Mouse (Mus musculus): Measurements from ENCODE around the gene Xylt1. TPM values are rescaled to one million over a fixed set of nuclear protein-coding genes. Genes with fewer than 3 reads are reported as not detected.

Gene Xylt1
- 6.6 and 16.4 TPM in 2 replicates for polyA plus RNA-seq (2011; ENCODE audit: insufficient read depth, insufficient read length, low replicate concordance, missing spikeins)

GRCm38 (mm10) chr7:117380418-117381187, at the start of gene Xylt1:
TSS of gene Xylt1 (plus strand) at chr7:117380979.
- TF ChIP-seq CTCF (IDR thresholded peaks at IDR 0.05; ENCODE audit: control insufficient read depth, insufficient read depth, low read length) (no peak), POLR2A (IDR thresholded peaks at IDR 0.05; ENCODE audit: borderline replicate concordance, control insufficient read depth, low read depth, low read length) (peak; percentile 18; the same call in 1 of the 2 replicates)
- under 1% methylated on average over 60 of the region's 69 CpGs for WGBS
- Histone ChIP-seq H3K27ac (ENCODE audit: control insufficient read depth, insufficient read depth, low read depth, low read length, poor library complexity) (peak within 1 kb of the TSS; percentile 86), H3K4me1 (ENCODE audit: control insufficient read depth, insufficient read depth, low read length) (peaks cover 1% of the 10 kb centered on the region; the same call in 1 of the 2 replicates), H3K4me3 (replicated peaks; ENCODE audit: control insufficient read depth, low read depth, low read length) (peak within 1 kb of the TSS; percentile 82)

GRCm38 (mm10) chr7:117333936-117334335, 46.8 kb upstream of the Xylt1 start:
- TF ChIP-seq POLR2A (IDR thresholded peaks at IDR 0.05; ENCODE audit: borderline replicate concordance, control insufficient read depth, low read depth, low read length) (no peak), CTCF (IDR thresholded peaks at IDR 0.05; ENCODE audit: control insufficient read depth, insufficient read depth, low read length) (no peak)
- WGBS = 63% methylated on average over 5 of the region's 5 CpGs
- H3K4me3 ChIP-seq (replicated peaks; ENCODE audit: control insufficient read depth, low read depth, low read length) = no peak overlapping the region
- no peaks in the 10 kb centered on the region for H3K4me1 ChIP-seq (ENCODE audit: control insufficient read depth, insufficient read depth, low read length)
- no peak overlapping the region for H3K27ac ChIP-seq (ENCODE audit: control insufficient read depth, insufficient read depth, low read depth, low read length, poor library complexity)

- 72% methylated on average over 2 of the region's 2 CpGs for WGBS
- TF ChIP-seq CTCF (IDR thresholded peaks at IDR 0.05; ENCODE audit: control insufficient read depth, insufficient read depth, low read length) = no peak
- Histone ChIP-seq H3K27ac (ENCODE audit: control insufficient read depth, insufficient read depth, low read depth, low read length, poor library complexity) (no peak overlapping the region), H3K4me1 (ENCODE audit: control insufficient read depth, insufficient read depth, low read length) (no peaks in the 10 kb centered on the region), H3K4me3 (replicated peaks; ENCODE audit: control insufficient read depth, low read depth, low read length) (no peak overlapping the region)
These were observed 24.5 kb upstream of the Xylt1 start for GRCm38 (mm10) chr7:117356316-117356715.

- no peaks in the 10 kb centered on the region for H3K4me1 ChIP-seq (ENCODE audit: control insufficient read depth, insufficient read depth, low read length)
- H3K27ac ChIP-seq (ENCODE audit: control insufficient read depth, insufficient read depth, low read depth, low read length, poor library complexity) = no peak overlapping the region
- TF ChIP-seq POLR2A (IDR thresholded peaks at IDR 0.05; ENCODE audit: borderline replicate concordance, control insufficient read depth, low read depth, low read length) = no peak
- TF ChIP-seq CTCF (IDR thresholded peaks at IDR 0.05; ENCODE audit: control insufficient read depth, insufficient read depth, low read length) = no peak
- WGBS = 72% methylated on average over 6 of the region's 6 CpGs
- H3K4me3 ChIP-seq (replicated peaks; ENCODE audit: control insufficient read depth, low read depth, low read length) = no peak overlapping the region
These were observed 23.2 kb upstream of the Xylt1 start for GRCm38 (mm10) chr7:117357425-117358194.

GRCm38 (mm10) chr7:117361281-117361680, 19.5 kb upstream of the Xylt1 start:
- 76% methylated on average over 2 of the region's 2 CpGs for WGBS

GRCm38 (mm10) chr7:117362493-117362892, 18.3 kb upstream of the Xylt1 start:
- Histone ChIP-seq H3K4me1 (ENCODE audit: control insufficient read depth, insufficient read depth, low read length) (no peaks in the 10 kb centered on the region), H3K4me3 (replicated peaks; ENCODE audit: control insufficient read depth, low read depth, low read length) (no peak overlapping the region), H3K27ac (ENCODE audit: control insufficient read depth, insufficient read depth, low read depth, low read length, poor library complexity) (no peak overlapping the region)
- WGBS = 62% methylated on average over 4 of the region's 4 CpGs
- TF ChIP-seq CTCF (IDR thresholded peaks at IDR 0.05; ENCODE audit: control insufficient read depth, insufficient read depth, low read length) (no peak), POLR2A (IDR thresholded peaks at IDR 0.05; ENCODE audit: borderline replicate concordance, control insufficient read depth, low read depth, low read length) (no peak)

More at GRCm38 (mm10) chr7:117361281-117361680, 19.5 kb upstream of the Xylt1 start:
- H3K4me1 ChIP-seq (ENCODE audit: control insufficient read depth, insufficient read depth, low read length) = no peaks in the 10 kb centered on the region
- no peak for TF ChIP-seq POLR2A (IDR thresholded peaks at IDR 0.05; ENCODE audit: borderline replicate concordance, control insufficient read depth, low read depth, low read length)
- TF ChIP-seq CTCF (IDR thresholded peaks at IDR 0.05; ENCODE audit: control insufficient read depth, insufficient read depth, low read length) = no peak
- H3K27ac ChIP-seq (ENCODE audit: control insufficient read depth, insufficient read depth, low read depth, low read length, poor library complexity) = no peak overlapping the region
- H3K4me3 ChIP-seq (replicated peaks; ENCODE audit: control insufficient read depth, low read depth, low read length) = no peak overlapping the region

GRCm38 (mm10) chr7:117368647-117369289, 12.0 kb upstream of the Xylt1 start:
- no peak for TF ChIP-seq POLR2A (IDR thresholded peaks at IDR 0.05; ENCODE audit: borderline replicate concordance, control insufficient read depth, low read depth, low read length)
- H3K4me3 ChIP-seq (replicated peaks; ENCODE audit: control insufficient read depth, low read depth, low read length) = no peak overlapping the region
- no peaks in the 10 kb centered on the region for H3K4me1 ChIP-seq (ENCODE audit: control insufficient read depth, insufficient read depth, low read length)
- WGBS = 73% methylated on average over 6 of the region's 6 CpGs
- H3K27ac ChIP-seq (ENCODE audit: control insufficient read depth, insufficient read depth, low read depth, low read length, poor library complexity) = no peak overlapping the region
